In genomic region chr6:144781431-144782030, GRCm38 (mm10) we compare ENCODE assay signal across 8 mouse cellular contexts. TPM values are rescaled to one million over a fixed set of nuclear protein-coding genes. Genes with fewer than 3 reads are reported as not detected.
DNase-seq lines count a peak whose midpoint lies in the region; ATAC-seq lines count a peak whose summit lies in the region.

TSS of gene Sox5 (minus strand) at chr6:144781977.

- peak; percentile 70 for DNase-seq in Muller cell, postnatal 12 days (ENCODE audit: inconsistent ontology term)
- DNase-seq in cerebellum, postnatal 25 days, result peak; percentile 62 to 64
- peak; percentile 28 to 46 for DNase-seq in frontal cortex, postnatal 25 days (ENCODE audit: low spot score in 2 of 2)
- peak; percentile 40 to 41 for DNase-seq in layer of hippocampus, postnatal 25 days (ENCODE audit: extremely low spot score in 1 of 2, low spot score in 1 of 2)
- DNase-seq in ovary, adult 18-20 months (ENCODE audit: low spot score), result peak; percentile 64
- peak; percentile 50 for DNase-seq in thymus, postnatal 14 days

- peak; percentile 83 for ATAC-seq in hindbrain, embryonic 12.5 days (ENCODE audit: low FRiP score)
- peak; percentile 79 for ATAC-seq in lung, embryonic 16.5 days (ENCODE audit: low read depth)

- under 1% methylated on average over 34 of the region's 47 CpGs for WGBS in hindbrain, embryonic 12.5 days
- under 1% methylated on average over 36 of the region's 47 CpGs for WGBS in lung, embryonic 16.5 days

- H3K27me3 ChIP-seq in hindbrain, embryonic 12.5 days, result no peaks in the 10 kb centered on the region
- no peaks in the 10 kb centered on the region for H3K27me3 ChIP-seq in lung, embryonic 16.5 days (ENCODE audit: control insufficient read depth, insufficient read depth, low read depth, low read length)

- H3K27ac ChIP-seq in hindbrain, embryonic 12.5 days, result peak within 1 kb of the TSS; percentile 82
- H3K27ac ChIP-seq in lung, embryonic 16.5 days (ENCODE audit: low read length), result peak within 1 kb of the TSS; percentile 85

- H3K36me3 ChIP-seq in hindbrain, embryonic 12.5 days, result no peaks in the 10 kb centered on the region
- no peaks in the 10 kb centered on the region for H3K36me3 ChIP-seq in lung, embryonic 16.5 days (ENCODE audit: control insufficient read depth, insufficient read depth, low read length)

- H3K9ac ChIP-seq in hindbrain, embryonic 12.5 days, result peak within 1 kb of the TSS; percentile 87
- H3K9ac ChIP-seq in lung, embryonic 16.5 days (ENCODE audit: low read length), result peak within 1 kb of the TSS; percentile 87

- H3K4me1 ChIP-seq in hindbrain, embryonic 12.5 days, result peaks cover 7% of the 10 kb centered on the region; the same call in 1 of the 2 replicates
- peaks cover 12% of the 10 kb centered on the region for H3K4me1 ChIP-seq in lung, embryonic 16.5 days (replicated peaks; ENCODE audit: control insufficient read depth, insufficient read depth, low read length)

- H3K9me3 ChIP-seq in hindbrain, embryonic 12.5 days (replicated peaks), result no peaks in the 10 kb centered on the region
- H3K9me3 ChIP-seq in lung, embryonic 16.5 days (ENCODE audit: control insufficient read depth, low read length), result no peaks in the 10 kb centered on the region

- peak within 1 kb of the TSS; percentile 71 for H3K4me3 ChIP-seq in hindbrain, embryonic 12.5 days
- peak within 1 kb of the TSS; percentile 90 for H3K4me3 ChIP-seq in lung, embryonic 16.5 days (ENCODE audit: low read length)

- peak within 1 kb of the TSS; percentile 95 for H3K4me2 ChIP-seq in hindbrain, embryonic 12.5 days (replicated peaks)
- H3K4me2 ChIP-seq in lung, embryonic 16.5 days (ENCODE audit: low read depth, low read length), result peak within 1 kb of the TSS; percentile 95

RNA-seq across cellular contexts. Expression of gene Sox5, which starts in this region (rescaled TPM):
- 49.1 and 58.0 TPM in 2 replicates for polyA plus RNA-seq in hindbrain, embryonic 12.5 days (2016; fragmentation: Nextera tagmentation; extraction: Ambion mirVana)
- 10 to 100 TPM; 31.4 to 38.6 TPM for total RNA-seq in layer of hippocampus, postnatal 25 days (2021)
- polyA plus RNA-seq in lung, embryonic 16.5 days (2015; fragmentation: Nextera tagmentation; extraction: Ambion mirVana), result 22.9 and 23.6 TPM in 2 replicates

Comparison
In these comparisons a context has a peak if more than half of its experiments do, and no peak if none do; other contexts are left out.
1. Peak in every context shown above with its lines: DNase-seq, ATAC-seq, H3K4me3 ChIP-seq and H3K27ac ChIP-seq.